Mouse (Mus musculus): ENCODE results near the gene Maged1.

DNA sequence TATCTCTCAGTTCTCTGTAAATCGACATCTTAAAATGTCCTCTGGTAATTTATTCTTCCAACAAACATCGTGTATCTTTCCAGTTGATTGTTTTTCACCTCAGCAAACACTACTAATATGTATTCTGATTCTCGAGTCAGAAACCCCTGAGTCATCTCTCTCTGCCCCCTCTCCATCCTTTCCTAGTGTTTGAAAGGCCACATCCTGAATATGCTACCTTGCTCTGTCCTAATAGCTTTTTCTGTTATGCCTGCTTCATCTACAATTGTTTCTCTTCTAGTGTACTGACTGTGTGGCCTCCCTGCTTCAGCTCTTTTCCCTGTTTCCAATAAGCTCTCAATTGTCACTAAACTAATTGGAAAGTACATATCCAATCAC is 33.5 kb downstream of the Maged1 start:
- TF ChIP-seq CTCF (IDR thresholded peaks at IDR 0.05; ENCODE audit: extremely low read depth, insufficient read length, insufficient replicate concordance, low read depth, low read length) (no peak), POLR2A (IDR thresholded peaks at IDR 0.05; ENCODE audit: low read depth, low read length) (no peak)

Measured in small intestine, adult 2 months (tissue).